Mouse (Mus musculus) G1E (cell line): ENCODE results near the gene Dgcr8.

Source experiments
- CTCF ChIP-seq: IDR thresholded peaks from 2 replicates; pipeline ENCODE4 v1.5.1; 2012; ENCODE audit warnings: low read depth, low read length, inconsistent platforms, mixed read lengths
- GATA1 ChIP-seq: IDR thresholded peaks from 2 replicates; pipeline ENCODE4 v1.6.1; 2012; ENCODE audit warnings: borderline replicate concordance, low read length, inconsistent platforms, mixed read lengths
- GATA2 ChIP-seq: IDR thresholded peaks from 2 replicates; pipeline ENCODE4 v1.6.1; 2012; ENCODE audit warnings: low read depth, low read length, inconsistent platforms, borderline replicate concordance
- POLR2AphosphoS5 ChIP-seq: IDR thresholded peaks from 2 replicates; pipeline ENCODE4 v1.6.1; 2012; ENCODE audit warnings: low read depth, low read length, inconsistent platforms; ENCODE audit not compliant: insufficient replicate concordance
- TAL1 ChIP-seq: conservative IDR thresholded peaks from 2 replicates; pipeline ENCODE4 v1.6.1; 2012; ENCODE audit warnings: low read depth, low read length, inconsistent platforms, mixed read lengths

DNA sequence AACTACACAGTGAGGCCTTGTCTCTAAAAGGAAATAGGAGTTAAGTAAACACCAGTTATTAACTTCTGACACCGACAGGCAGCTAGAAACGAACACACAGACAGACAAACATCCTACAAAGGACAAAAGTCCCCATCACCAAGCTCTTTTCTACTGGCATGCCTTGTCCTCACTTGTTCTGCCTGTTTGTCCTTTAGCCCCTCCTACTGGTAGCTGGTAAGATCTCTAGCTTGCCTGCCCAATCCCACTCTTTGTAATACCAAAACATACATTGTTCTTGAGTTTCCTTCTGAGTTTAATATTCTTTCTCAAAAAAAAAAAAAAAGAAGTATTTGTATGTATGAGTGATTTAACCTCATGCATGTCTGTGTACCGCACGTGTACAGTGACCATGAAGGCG lies 20.9 kb downstream of the Dgcr8 start:
- TF ChIP-seq CTCF = no peak
- TF ChIP-seq GATA2 = no peak
- TF ChIP-seq POLR2AphosphoS5 = no peak
- no peak for TF ChIP-seq GATA1
- no peak for TF ChIP-seq TAL1
